In genomic region chr6:88926870-88927269, GRCm38 (mm10) we compare ENCODE assay signal across 8 mouse cellular contexts. TPM values are rescaled to one million over a fixed set of nuclear protein-coding genes. Genes with fewer than 3 reads are reported as not detected.
DNase-seq lines count a peak whose midpoint lies in the region; ATAC-seq and TF ChIP-seq lines count a peak whose summit lies in the region.

No protein-coding gene starts in this region.

- no peaks in the 10 kb centered on the region for H3K27me3 ChIP-seq in stomach, embryonic 14.5 days (ENCODE audit: control insufficient read depth, insufficient read depth, low read length)
- H3K27me3 ChIP-seq in stomach, postnatal 0 days (ENCODE audit: control insufficient read depth, insufficient read depth, low read length), result no peaks in the 10 kb centered on the region
- no peaks in the 10 kb centered on the region for H3K27me3 ChIP-seq in liver, embryonic 13.5 days

- TF ChIP-seq CTCF in stomach, postnatal 0 days (IDR thresholded peaks at IDR 0.05; ENCODE audit: low read depth), result no peak

- no peak for ATAC-seq in stomach, embryonic 14.5 days (ENCODE audit: insufficient number of reproducible peaks, insufficient read depth, low FRiP score, low read depth)
- no peak for ATAC-seq in stomach, postnatal 0 days (ENCODE audit: low FRiP score, low TSS enrichment)
- peak; percentile 43 for ATAC-seq in liver, embryonic 13.5 days (ENCODE audit: low read depth)

- no peak overlapping the region for H3K4me2 ChIP-seq in stomach, embryonic 14.5 days (replicated peaks; ENCODE audit: low read depth, low read length)
- H3K4me2 ChIP-seq in stomach, postnatal 0 days (replicated peaks; ENCODE audit: low read depth), result no peak overlapping the region
- no peak overlapping the region for H3K4me2 ChIP-seq in liver, embryonic 13.5 days

- WGBS in stomach, embryonic 14.5 days, result 39% methylated on average over 3 of the region's 3 CpGs
- WGBS in stomach, postnatal 0 days, result 29% methylated on average over 3 of the region's 3 CpGs
- 25% methylated on average over 3 of the region's 3 CpGs for WGBS in liver, embryonic 13.5 days (ENCODE audit: insufficient replicate concordance)

- H3K4me1 ChIP-seq in stomach, embryonic 14.5 days (ENCODE audit: control insufficient read depth, insufficient read depth, low read length), result peaks cover 18% of the 10 kb centered on the region; the same call in 1 of the 2 replicates
- H3K4me1 ChIP-seq in stomach, postnatal 0 days (replicated peaks; ENCODE audit: control insufficient read depth, insufficient read depth), result peaks cover 16% of the 10 kb centered on the region
- peaks cover 32% of the 10 kb centered on the region for H3K4me1 ChIP-seq in liver, embryonic 13.5 days (replicated peaks)

- DNase-seq in cerebellum, adult 9-11 months, result peak; percentile 34
- DNase-seq in cerebellum, adult 8-10 months, result no peak
- DNase-seq in stomach, postnatal 0 days (ENCODE audit: low spot score), result no peak
- DNase-seq in liver, embryonic 13.5 days, result no peak
- DNase-seq in thymus, postnatal 36 days, result peak; percentile 30 to 57
- DNase-seq in urinary bladder, adult 2 months (ENCODE audit: low spot score), result no peak
- no peak for DNase-seq in c-Kit-positive CD71-positive TER-119-positive erythroid progenitor cells, embryonic 14.5 days (ENCODE audit: low spot score)

- H3K9me3 ChIP-seq in stomach, embryonic 14.5 days (ENCODE audit: control insufficient read depth, low read depth, low read length), result no peaks in the 10 kb centered on the region
- no peaks in the 10 kb centered on the region for H3K9me3 ChIP-seq in stomach, postnatal 0 days (ENCODE audit: control insufficient read depth, low read length)
- no peaks in the 10 kb centered on the region for H3K9me3 ChIP-seq in liver, embryonic 13.5 days (replicated peaks)

- TF ChIP-seq EP300 in stomach, postnatal 0 days (optimal IDR thresholded peaks at IDR 0.05), result no peak

- no peak overlapping the region for H3K9ac ChIP-seq in stomach, embryonic 14.5 days (replicated peaks; ENCODE audit: low read depth, low read length)
- no peak overlapping the region for H3K9ac ChIP-seq in stomach, postnatal 0 days (ENCODE audit: low read length)
- H3K9ac ChIP-seq in liver, embryonic 13.5 days, result no peak overlapping the region

- no peaks in the 10 kb centered on the region for H3K36me3 ChIP-seq in stomach, embryonic 14.5 days (ENCODE audit: control insufficient read depth, insufficient read depth, low read length)
- H3K36me3 ChIP-seq in stomach, postnatal 0 days (ENCODE audit: control insufficient read depth, insufficient read depth, low read length), result no peaks in the 10 kb centered on the region
- H3K36me3 ChIP-seq in liver, embryonic 13.5 days, result no peaks in the 10 kb centered on the region

- H3K4me3 ChIP-seq in stomach, embryonic 14.5 days (ENCODE audit: low read depth, low read length), result no peak overlapping the region
- H3K4me3 ChIP-seq in stomach, postnatal 0 days (ENCODE audit: low read depth, low read length), result no peak overlapping the region
- no peak overlapping the region for H3K4me3 ChIP-seq in liver, embryonic 13.5 days (replicated peaks)

- H3K27ac ChIP-seq in stomach, embryonic 14.5 days (ENCODE audit: low read length), result peak overlapping the region; percentile 40; the same call in 1 of the 2 replicates
- no peak overlapping the region for H3K27ac ChIP-seq in stomach, postnatal 0 days (replicated peaks)
- no peak overlapping the region for H3K27ac ChIP-seq in liver, embryonic 13.5 days

RNA-seq across cellular contexts. Expression of gene Tpra1, which starts 24.8 kb away (rescaled TPM):
- polyA plus RNA-seq in stomach, embryonic 14.5 days (2014; fragmentation: Nextera tagmentation; extraction: Ambion mirVana), result 55.1 and 55.6 TPM in 2 replicates
- 39.8 and 42.8 TPM in 2 replicates for polyA plus RNA-seq in stomach, postnatal 0 days (2015; fragmentation: Nextera tagmentation; extraction: Ambion mirVana)
- polyA plus RNA-seq in liver, embryonic 13.5 days (2015; fragmentation: Nextera tagmentation; extraction: Ambion mirVana), result 42.8 and 46.0 TPM in 2 replicates
- polyA plus RNA-seq in urinary bladder, adult 2 months (2012; rRNA removed), result 88.4 and 107 TPM in 2 replicates

RNA-seq across cellular contexts. Expression of gene Mcm2, which starts 28.3 kb away (rescaled TPM):
- 112 and 114 TPM in 2 replicates for polyA plus RNA-seq in stomach, embryonic 14.5 days (2014; fragmentation: Nextera tagmentation; extraction: Ambion mirVana)
- 24.2 and 25.0 TPM in 2 replicates for polyA plus RNA-seq in stomach, postnatal 0 days (2015; fragmentation: Nextera tagmentation; extraction: Ambion mirVana)
- polyA plus RNA-seq in liver, embryonic 13.5 days (2015; fragmentation: Nextera tagmentation; extraction: Ambion mirVana), result 186 and 202 TPM in 2 replicates
- 10.0 and 14.5 TPM in 2 replicates for polyA plus RNA-seq in urinary bladder, adult 2 months (2012; rRNA removed)

RNA-seq across cellular contexts. Expression of gene Podxl2, which starts 52.0 kb away (rescaled TPM):
- 79.8 and 85.3 TPM in 2 replicates for polyA plus RNA-seq in stomach, embryonic 14.5 days (2014; fragmentation: Nextera tagmentation; extraction: Ambion mirVana)
- polyA plus RNA-seq in stomach, postnatal 0 days (2015; fragmentation: Nextera tagmentation; extraction: Ambion mirVana), result 31.4 and 38.5 TPM in 2 replicates
- 2.3 and 2.9 TPM in 2 replicates for polyA plus RNA-seq in liver, embryonic 13.5 days (2015; fragmentation: Nextera tagmentation; extraction: Ambion mirVana)
- polyA plus RNA-seq in urinary bladder, adult 2 months (2012; rRNA removed), result 23.2 and 24.2 TPM in 2 replicates

Comparison
In these comparisons a context has a peak if more than half of its experiments do, and no peak if none do; other contexts are left out.
1. DNase-seq: peak in cerebellum, adult 9-11 months (single experiment) and thymus, postnatal 36 days (2 of 2); none in cerebellum, adult 8-10 months (single experiment), stomach, postnatal 0 days (single experiment), liver, embryonic 13.5 days (single experiment), urinary bladder, adult 2 months (single experiment) and c-Kit-positive CD71-positive TER-119-positive erythroid progenitor cells, embryonic 14.5 days (single experiment).